10 mouse cellular contexts compared by ENCODE assay signal in genomic region chr8:106185628-106186270, GRCm38 (mm10). TPM values are rescaled to one million over a fixed set of nuclear protein-coding genes. Genes with fewer than 3 reads are reported as not detected.
DNase-seq lines count a peak whose midpoint lies in the region; TF ChIP-seq lines count a peak whose summit lies in the region.
"Had no signal": no experiment of that assay in that cellular context is flagged by ENCODE, and none has a peak within 500 bp of the region (broad histone marks: within the 10 kb centered on the region; RNA-seq: fewer than 3 reads in every experiment).

No protein-coding gene starts in this region.

- H3K27ac ChIP-seq in layer of hippocampus, adult 2 months = peak overlapping the region; percentile 32

- peak; percentile 25 for DNase-seq in cerebellum, adult 11 months
- DNase-seq in cerebellum, postnatal 4 days (ENCODE audit: low spot score in 2 of 2) = no peak
- peak; percentile 27 to 37 for DNase-seq in layer of hippocampus, adult 2 months (ENCODE audit: low spot score in 2 of 2)
- DNase-seq in layer of hippocampus, postnatal 25 days (ENCODE audit: extremely low spot score in 1 of 2, low spot score in 1 of 2) = no peak
- peak; percentile 13 for DNase-seq in gastrocnemius, postnatal 14 days
- peak; percentile 53 for DNase-seq in lung, postnatal 25 days (ENCODE audit: low spot score)
- DNase-seq in thymus, adult 18-20 months = no peak
- no peak for DNase-seq in spleen, postnatal 14 days (ENCODE audit: low spot score in 2 of 2)

- no peak overlapping the region for H3K4me3 ChIP-seq in layer of hippocampus, adult 2 months

- TF ChIP-seq CTCF in layer of hippocampus, adult 2 months (conservative IDR thresholded peaks at IDR 0.05) = no peak

- intact Hi-C loops in gastrocnemius, postnatal 14 days (cut with DNase I; ENCODE audit: low total_unique reads) = no loop called here

RNA-seq across cellular contexts. Expression of gene Slc7a6, which starts 17.1 kb away (rescaled TPM):
- total RNA-seq in layer of hippocampus, adult 2 months (2021) = 10 to 100 TPM; 24.6 to 26.7 TPM
- 10 to 100 TPM; 19.8 to 24.9 TPM for total RNA-seq in layer of hippocampus, postnatal 25 days (2021)
- 1 to 10 TPM; 6.1 to 7.0 TPM for total RNA-seq in gastrocnemius, postnatal 14 days (2021)

RNA-seq across cellular contexts. Expression of gene Slc7a6os, which starts 25.0 kb away (rescaled TPM):
- 10 to 100 TPM; 25.8 to 30.4 TPM for total RNA-seq in layer of hippocampus, adult 2 months (2021)
- 10 to 100 TPM; 24.6 to 27.4 TPM for total RNA-seq in layer of hippocampus, postnatal 25 days (2021)
- total RNA-seq in gastrocnemius, postnatal 14 days (2021) = 10 to 100 TPM in 1 of 2 experiments, 1 to 10 TPM in 1; 8.5 to 10.6 TPM

RNA-seq across cellular contexts. Expression of gene Prmt7, which starts 25.0 kb away (rescaled TPM):
- 10 to 100 TPM; 34.2 to 38.2 TPM for total RNA-seq in layer of hippocampus, adult 2 months (2021)
- total RNA-seq in layer of hippocampus, postnatal 25 days (2021) = 10 to 100 TPM; 33.1 to 34.2 TPM
- total RNA-seq in gastrocnemius, postnatal 14 days (2021) = 10 to 100 TPM; 21.5 to 23.9 TPM

RNA-seq across cellular contexts. Expression of gene Pla2g15, which starts 35.5 kb away (rescaled TPM):
- 10 to 100 TPM; 21.7 to 21.8 TPM for total RNA-seq in layer of hippocampus, adult 2 months (2021)
- 10 to 100 TPM; 19.4 to 23.1 TPM for total RNA-seq in layer of hippocampus, postnatal 25 days (2021)
- total RNA-seq in gastrocnemius, postnatal 14 days (2021) = 1 to 10 TPM; 4.5 to 5.0 TPM

RNA-seq across cellular contexts. Expression of gene Esrp2, which starts 49.0 kb away (rescaled TPM):
- under 1 TPM; 0.39 to 0.67 TPM for total RNA-seq in layer of hippocampus, adult 2 months (2021)
- total RNA-seq in layer of hippocampus, postnatal 25 days (2021) = under 1 TPM in 1 of 2 experiments, not detected in 1; 0.07 TPM
- total RNA-seq in gastrocnemius, postnatal 14 days (2021) = not detected
- total RNA-seq: granulocyte monocyte progenitor cell, adult 5-6 weeks; layer of hippocampus, postnatal 14 days had no signal

Comparison
In these comparisons a context has a peak if more than half of its experiments do, and no peak if none do; other contexts are left out.
1. DNase-seq: peak in cerebellum, adult 11 months (single experiment), layer of hippocampus, adult 2 months (2 of 2), gastrocnemius, postnatal 14 days (single experiment) and lung, postnatal 25 days (single experiment); none in cerebellum, postnatal 4 days (0 of 2), layer of hippocampus, postnatal 25 days (0 of 2), thymus, adult 18-20 months (0 of 2) and spleen, postnatal 14 days (0 of 2).